Mouse (Mus musculus) testis, adult 2 months (tissue): ENCODE data around the gene Fhl3.

ENCODE experiments used
- CTCF ChIP-seq: fragments of 200-500 bp; IDR thresholded peaks from 2 replicates; pipeline ENCODE4 v1.5.1; 2012; ENCODE audit warnings: low read depth, mild to moderate bottlenecking, inconsistent platforms, low read length, moderate library complexity; ENCODE audit not compliant: control insufficient read depth, insufficient read depth, insufficient replicate concordance
- POLR2A ChIP-seq: fragments of 200-500 bp; IDR thresholded peaks from 2 replicates; pipeline ENCODE4 v1.6.1; 2012; ENCODE audit warnings: low read depth, mild to moderate bottlenecking, inconsistent platforms, low read length, moderate library complexity; ENCODE audit not compliant: control insufficient read depth

DNA sequence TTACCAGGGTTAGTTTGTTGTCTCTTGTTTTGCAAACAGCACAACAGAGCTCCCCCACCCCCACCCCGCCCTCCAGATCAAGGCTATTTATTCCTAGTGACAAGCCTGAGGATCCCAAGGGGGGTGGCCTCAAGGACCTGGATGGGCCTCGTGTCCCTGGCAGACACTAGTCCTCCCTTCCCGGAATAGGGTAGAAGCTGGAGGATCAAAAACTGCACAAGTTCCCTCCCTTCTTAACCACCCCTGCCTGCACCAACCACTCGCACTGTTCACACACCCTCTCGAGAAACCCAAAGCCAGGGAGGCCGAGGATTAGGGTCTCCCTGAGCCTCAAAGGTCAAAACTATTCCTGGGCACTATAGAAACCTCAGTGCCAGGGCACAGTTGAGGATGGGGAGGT is 710 bp upstream of the Fhl3 start:
- TF ChIP-seq CTCF (no peak), POLR2A (no peak)
